Mouse (Mus musculus): ENCODE data around the gene Acap2. TPM values are rescaled to one million over a fixed set of nuclear protein-coding genes. Genes with fewer than 3 reads are reported as not detected.

Gene Acap2
- total RNA-seq (2018; cell fraction: chromatin; rRNA removed): 100 to 1,000 TPM in 25 of 26 experiments, 10 to 100 TPM in 1; 84.8 to 216 (median 156) TPM
- total RNA-seq (2018; cell fraction: cytosol; rRNA removed): 10 to 100 TPM; 55.5 to 89.9 (median 80.4) TPM
- 100 to 1,000 TPM in 13 of 26 experiments, 10 to 100 TPM in 13; 65.7 to 154 (median 101) TPM for total RNA-seq (2018; cell fraction: nucleus; rRNA removed)
- polyA plus RNA-seq (2018): 39.6 to 55.7 TPM (median 44.7 TPM) in 3 replicates

- WGBS (ENCODE audit: missing documents): 0% methylated on average over 68 of the region's 73 CpGs
Measured at GRCm38 (mm10) chr16:31200790-31201567, at the start of gene Acap2. Acap2 (minus strand) TSS chr16:31201245.

GRCm38 (mm10) chr16:31249401-31249800 lies 48.4 kb upstream of the Acap2 start:
- Histone ChIP-seq H3K27ac (no peak overlapping the region), H3K4me3 (ENCODE audit: inconsistent target) (no peak overlapping the region), H3K79me2 (ENCODE audit: inconsistent target) (no peaks in the 10 kb centered on the region), H3K36me3 (ENCODE audit: inconsistent target) (no peaks in the 10 kb centered on the region)
- 88% methylated on average over 3 of the region's 3 CpGs for WGBS (ENCODE audit: missing documents)

More at GRCm38 (mm10) chr16:31200790-31201567, at the start of gene Acap2:
- Histone ChIP-seq H3K4me3 (ENCODE audit: inconsistent target) (peak within 1 kb of the TSS; percentile 67), H3K79me2 (ENCODE audit: inconsistent target) (peaks cover 47% of the 10 kb centered on the region), H3K27ac (peak within 1 kb of the TSS; percentile 93), H3K36me3 (ENCODE audit: inconsistent target) (no peaks in the 10 kb centered on the region)

DNA sequence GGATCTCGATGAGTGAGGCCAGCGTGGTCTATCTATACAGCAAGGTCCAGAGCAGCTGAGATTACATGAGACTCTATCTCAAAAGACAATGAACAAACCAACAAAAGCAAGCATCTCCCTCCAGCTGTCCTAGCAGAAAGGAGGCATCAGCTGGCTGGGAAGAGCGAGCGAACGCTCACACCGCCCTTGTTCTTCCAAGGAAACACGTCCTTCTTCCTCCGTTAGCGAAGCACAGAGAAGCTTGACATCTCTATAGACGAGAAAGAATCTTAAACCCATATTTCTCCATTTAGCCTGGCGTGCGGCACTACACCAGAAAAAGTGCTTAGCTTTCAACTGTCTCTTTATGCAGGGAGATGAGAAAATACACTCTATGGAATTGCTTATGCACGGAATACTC lies 47.7 kb upstream of the Acap2 start:
- 96% methylated on average over 13 of the region's 13 CpGs for WGBS (ENCODE audit: missing documents)

GRCm38 (mm10) chr16:31247442-31247841 lies 46.4 kb upstream of the Acap2 start:
- Histone ChIP-seq H3K27ac (no peak overlapping the region), H3K36me3 (ENCODE audit: inconsistent target) (no peaks in the 10 kb centered on the region), H3K4me3 (ENCODE audit: inconsistent target) (no peak overlapping the region), H3K79me2 (ENCODE audit: inconsistent target) (no peaks in the 10 kb centered on the region)
- whole genome bisulfite sequencing (ENCODE audit: missing documents): 58% methylated on average over 5 of the region's 7 CpGs

More for the DNA sequence above, 47.7 kb upstream of the Acap2 start:
- Histone ChIP-seq H3K27ac (no peak overlapping the region), H3K4me3 (ENCODE audit: inconsistent target) (no peak overlapping the region), H3K79me2 (ENCODE audit: inconsistent target) (no peaks in the 10 kb centered on the region), H3K36me3 (ENCODE audit: inconsistent target) (no peaks in the 10 kb centered on the region)

DNA sequence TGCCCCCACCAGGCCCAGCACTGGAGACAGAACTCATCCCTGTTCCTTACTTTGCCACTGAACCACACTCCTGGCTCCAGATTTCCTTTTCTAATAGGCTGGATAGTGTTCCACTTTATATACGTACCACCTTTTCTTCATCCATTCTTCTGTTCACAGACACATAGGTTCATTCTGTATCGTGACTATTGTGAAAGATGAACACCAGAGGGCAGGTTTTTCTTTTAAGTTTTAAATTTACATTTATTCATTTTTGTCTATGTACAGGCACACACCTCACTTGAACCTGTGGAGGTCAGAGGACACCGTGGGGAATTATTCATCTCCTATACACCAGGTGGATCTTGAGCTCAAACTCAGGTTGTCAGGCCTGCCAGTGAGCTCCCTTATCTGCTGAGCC lies 43.0 kb upstream of the Acap2 start:
- H3K27ac ChIP-seq: no peak overlapping the region
- WGBS (ENCODE audit: missing documents): 70% methylated on average over 3 of the region's 3 CpGs
- no peak overlapping the region for H3K4me3 ChIP-seq (ENCODE audit: inconsistent target)
- no peaks in the 10 kb centered on the region for H3K36me3 ChIP-seq (ENCODE audit: inconsistent target)
- H3K79me2 ChIP-seq (ENCODE audit: inconsistent target): no peaks in the 10 kb centered on the region

GRCm38 (mm10) chr16:31241433-31241832 lies 40.4 kb upstream of the Acap2 start:
- Histone ChIP-seq H3K4me3 (ENCODE audit: inconsistent target) (no peak overlapping the region), H3K36me3 (ENCODE audit: inconsistent target) (no peaks in the 10 kb centered on the region), H3K79me2 (ENCODE audit: inconsistent target) (no peaks in the 10 kb centered on the region), H3K27ac (no peak overlapping the region)
- WGBS (ENCODE audit: missing documents): 93% methylated on average over 9 of the region's 9 CpGs

GRCm38 (mm10) chr16:31240569-31240968 lies 39.5 kb upstream of the Acap2 start:
- no peak overlapping the region for H3K4me3 ChIP-seq (ENCODE audit: inconsistent target)
- H3K27ac ChIP-seq: no peak overlapping the region
- no peaks in the 10 kb centered on the region for H3K79me2 ChIP-seq (ENCODE audit: inconsistent target)
- WGBS (ENCODE audit: missing documents): 96% methylated on average over 8 of the region's 8 CpGs
- no peaks in the 10 kb centered on the region for H3K36me3 ChIP-seq (ENCODE audit: inconsistent target)

- WGBS (ENCODE audit: missing documents): 96% methylated on average over 5 of the region's 5 CpGs
- Histone ChIP-seq H3K27ac (no peak overlapping the region), H3K4me3 (ENCODE audit: inconsistent target) (no peak overlapping the region), H3K79me2 (ENCODE audit: inconsistent target) (no peaks in the 10 kb centered on the region), H3K36me3 (ENCODE audit: inconsistent target) (no peaks in the 10 kb centered on the region)
Measured at GRCm38 (mm10) chr16:31238281-31238680, 37.2 kb upstream of the Acap2 start.

DNA sequence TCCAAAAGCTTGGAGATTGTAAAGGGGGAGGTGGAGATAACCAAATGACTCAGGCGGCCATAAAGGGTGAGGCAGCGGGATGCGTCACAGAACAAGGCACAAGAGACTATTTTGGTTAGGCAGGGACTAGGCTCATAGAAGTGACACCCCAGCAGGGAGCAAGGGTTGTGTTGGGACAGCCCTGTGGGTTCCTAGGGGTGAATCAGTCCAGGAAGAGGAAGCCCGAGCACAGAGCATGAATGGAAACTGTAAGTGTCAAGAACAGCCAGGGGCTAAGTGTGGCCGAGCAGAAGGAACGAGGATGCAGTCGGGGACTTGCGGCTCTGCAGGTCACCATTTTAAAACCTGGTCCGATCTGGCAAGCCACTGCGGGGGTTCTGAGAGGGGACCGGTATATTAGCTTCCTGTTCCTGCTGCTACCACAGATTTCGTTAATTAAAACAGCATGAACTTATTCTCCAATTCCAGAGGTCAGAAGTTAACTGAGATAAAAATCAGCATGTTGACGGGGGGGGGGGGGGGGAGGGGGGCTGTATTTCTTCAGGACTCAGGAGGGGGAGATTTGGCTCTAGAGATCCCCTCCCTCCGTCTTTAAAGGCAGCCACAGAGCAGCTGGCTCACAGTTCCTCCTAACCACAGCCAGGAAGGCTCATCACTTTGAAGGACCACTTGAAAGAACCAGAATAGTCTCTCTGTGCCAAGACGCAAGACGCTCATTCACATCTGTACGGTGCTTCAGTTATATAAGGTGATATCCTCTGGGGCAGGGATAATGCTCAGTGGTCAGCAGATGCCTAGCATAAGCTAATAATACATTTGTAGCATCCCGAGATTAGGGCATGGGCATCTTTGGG lies 34.6 kb upstream of the Acap2 start:
- 5% methylated on average over 17 of the region's 18 CpGs for WGBS (ENCODE audit: missing documents)
- Histone ChIP-seq H3K36me3 (ENCODE audit: inconsistent target) (no peaks in the 10 kb centered on the region), H3K79me2 (ENCODE audit: inconsistent target) (no peaks in the 10 kb centered on the region), H3K4me3 (ENCODE audit: inconsistent target) (peak overlapping the region; percentile 36), H3K27ac (peak overlapping the region; percentile 84)

- Histone ChIP-seq H3K27ac (peak overlapping the region; percentile 84), H3K79me2 (ENCODE audit: inconsistent target) (no peaks in the 10 kb centered on the region), H3K36me3 (ENCODE audit: inconsistent target) (no peaks in the 10 kb centered on the region), H3K4me3 (ENCODE audit: inconsistent target) (peak overlapping the region; percentile 36)
- WGBS (ENCODE audit: missing documents): 87% methylated on average over 12 of the region's 12 CpGs
Measured at GRCm38 (mm10) chr16:31234808-31235456, 33.9 kb upstream of the Acap2 start.

- WGBS (ENCODE audit: missing documents): 0% methylated on average over 2 of the region's 3 CpGs
- peak overlapping the region; percentile 84 for H3K27ac ChIP-seq
- no peak overlapping the region; the same call in 1 of the 2 replicates for H3K4me3 ChIP-seq (ENCODE audit: inconsistent target)
- H3K36me3 ChIP-seq (ENCODE audit: inconsistent target): no peaks in the 10 kb centered on the region
- no peaks in the 10 kb centered on the region for H3K79me2 ChIP-seq (ENCODE audit: inconsistent target)
Measured at GRCm38 (mm10) chr16:31234356-31234755, 33.3 kb upstream of the Acap2 start.

DNA sequence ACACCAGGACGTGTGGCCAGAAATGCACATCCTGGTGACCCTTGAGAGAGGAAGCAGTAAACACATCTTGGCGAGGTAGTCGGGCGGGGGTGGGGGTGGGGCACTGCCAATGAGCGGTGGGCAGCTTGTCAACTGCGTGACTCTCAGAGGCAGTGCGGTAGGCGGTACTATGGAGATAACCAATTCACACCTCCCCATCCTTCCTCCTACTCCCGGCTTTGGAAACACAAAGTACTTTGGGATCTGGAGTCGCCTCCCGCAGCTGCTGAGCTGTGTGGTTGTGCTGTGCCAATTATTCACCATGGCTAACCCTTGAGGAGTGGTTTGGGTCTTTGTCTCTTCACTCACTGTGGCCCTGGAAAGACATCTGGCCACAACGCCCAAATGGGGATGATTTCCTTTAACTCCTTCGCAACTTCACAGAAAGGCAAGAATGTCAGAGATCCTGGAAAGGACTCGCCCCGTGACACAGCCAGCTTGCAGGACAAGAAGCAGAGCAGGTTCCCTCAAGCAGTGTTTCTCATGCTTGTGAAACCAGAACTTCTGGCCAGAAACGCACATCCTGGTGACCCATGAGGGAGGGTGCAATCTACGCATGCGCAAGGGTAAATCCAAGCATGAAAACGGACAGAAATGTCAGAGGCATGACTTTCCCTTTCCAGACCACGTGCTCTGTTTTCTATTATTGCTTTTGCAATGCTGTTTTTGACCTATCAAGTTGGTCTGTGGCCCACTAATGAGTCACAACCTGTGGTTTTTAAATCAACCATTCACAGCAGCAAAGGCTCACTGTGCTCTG lies 32.7 kb upstream of the Acap2 start:
- peak overlapping the region; percentile 19 for H3K4me3 ChIP-seq (ENCODE audit: inconsistent target)
- H3K79me2 ChIP-seq (ENCODE audit: inconsistent target): no peaks in the 10 kb centered on the region
- no peaks in the 10 kb centered on the region for H3K36me3 ChIP-seq (ENCODE audit: inconsistent target)
- WGBS (ENCODE audit: missing documents): 0% methylated on average over 19 of the region's 20 CpGs
- H3K27ac ChIP-seq: peak overlapping the region; percentile 84

DNA sequence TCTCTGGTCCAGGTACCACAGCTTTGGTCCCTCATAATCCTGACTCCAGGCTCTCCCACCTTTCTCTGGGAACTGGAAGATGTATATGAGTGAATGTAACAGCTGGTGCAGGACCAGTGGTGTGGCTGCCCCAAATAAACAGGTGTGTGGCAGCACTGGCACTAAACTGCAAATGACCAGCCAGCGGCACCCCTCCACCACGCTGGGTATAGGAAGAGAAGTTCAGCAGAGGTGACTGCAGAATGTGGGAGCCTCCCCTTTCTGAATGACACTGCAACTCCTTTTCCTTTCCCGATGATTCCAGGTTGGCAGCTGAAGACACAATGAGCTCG lies 32.1 kb upstream of the Acap2 start:
- peak overlapping the region; percentile 19 for H3K4me3 ChIP-seq (ENCODE audit: inconsistent target)
- no peaks in the 10 kb centered on the region for H3K36me3 ChIP-seq (ENCODE audit: inconsistent target)
- H3K79me2 ChIP-seq (ENCODE audit: inconsistent target): no peaks in the 10 kb centered on the region
- peak overlapping the region; percentile 84 for H3K27ac ChIP-seq
- WGBS (ENCODE audit: missing documents): 9% methylated on average over 4 of the region's 4 CpGs

Measured in macrophage (primary cell).